Mouse (Mus musculus): ENCODE data around the gene Ccdc102a. TPM values are rescaled to one million over a fixed set of nuclear protein-coding genes. Genes with fewer than 3 reads are reported as not detected.
A peak's percentile ranks its signal among the peaks of the same experiment; 100 is the strongest.
"Not testable (repeated sequence)": the region's sequence is repeated elsewhere in the genome, so short reads cannot be mapped to it uniquely, and the experiment has no call there.

Gene Ccdc102a
- polyA plus RNA-seq, 1 experiment from 2014 or later, result 8.1 TPM

GRCm38 (mm10) chr8:94857011-94857345 is 60.9 kb downstream of the Ccdc102a start:
- peaks cover 19% of the 10 kb centered on the region for H3K4me1 ChIP-seq (replicated peaks)
- no peaks in the 10 kb centered on the region for H3K9me3 ChIP-seq
- H3K36me3 ChIP-seq, result peaks cover 51% of the 10 kb centered on the region
- no peak overlapping the region for H3K27ac ChIP-seq (replicated peaks)
- 32% methylated on average over 5 of the region's 5 CpGs for WGBS
- H3K4me2 ChIP-seq, result peak overlapping the region; percentile 28
- H3K27me3 ChIP-seq, result no peaks in the 10 kb centered on the region
- H3K4me3 ChIP-seq, result peak overlapping the region; percentile 86
- 0 out of 2 replicates have a peak overlapping the region, but pooled peaks have one; percentile 13 for H3K9ac ChIP-seq
- peak; percentile 19 for ATAC-seq (ENCODE audit: low read depth)

- H3K9ac ChIP-seq; H3K27me3 ChIP-seq; H3K4me3 ChIP-seq; H3K9me3 ChIP-seq; H3K27ac ChIP-seq (replicated peaks); H3K4me2 ChIP-seq; ATAC-seq (ENCODE audit: low read depth): not testable (repeated sequence)
- 86% methylated on average over 11 of the region's 11 CpGs for WGBS
- H3K36me3 ChIP-seq, result peaks cover 51% of the 10 kb centered on the region
- peaks cover 19% of the 10 kb centered on the region for H3K4me1 ChIP-seq (replicated peaks)
Measured at GRCm38 (mm10) chr8:94854761-94855160, 63.1 kb downstream of the Ccdc102a start.

Other genes starting within 250 kb of the Ccdc102a start
- gene Pllp, start 221.8 kb downstream of the Ccdc102a start, polyA plus RNA-seq (2015; fragmentation: Nextera tagmentation; extraction: Ambion mirVana), result 1.0 and 2.1 TPM in 2 replicates
- not detected in 2 replicates for gene Ccl22, start 172.5 kb downstream of the Ccdc102a start, polyA plus RNA-seq (2015; fragmentation: Nextera tagmentation; extraction: Ambion mirVana)
- gene Cx3cl1, start 146.1 kb downstream of the Ccdc102a start, polyA plus RNA-seq (2015; fragmentation: Nextera tagmentation; extraction: Ambion mirVana), result 17.8 and 17.9 TPM in 2 replicates
- gene Ccl17, start 107.6 kb downstream of the Ccdc102a start, polyA plus RNA-seq (2015; fragmentation: Nextera tagmentation; extraction: Ambion mirVana), result not detected in 2 replicates
- gene Coq9, start 79.8 kb downstream of the Ccdc102a start, polyA plus RNA-seq (2015; fragmentation: Nextera tagmentation; extraction: Ambion mirVana), result 57.7 and 64.4 TPM in 2 replicates
- 178 and 204 TPM in 2 replicates for gene Ciapin1, start 79.7 kb downstream of the Ccdc102a start, polyA plus RNA-seq (2015; fragmentation: Nextera tagmentation; extraction: Ambion mirVana)
- 116 and 125 TPM in 2 replicates for gene Polr2c, start 60.6 kb downstream of the Ccdc102a start, polyA plus RNA-seq (2015; fragmentation: Nextera tagmentation; extraction: Ambion mirVana)
- gene Dok4, start 41.8 kb downstream of the Ccdc102a start, polyA plus RNA-seq (2015; fragmentation: Nextera tagmentation; extraction: Ambion mirVana), result 80.2 and 103 TPM in 2 replicates
- 0.07 and 0.48 TPM in 2 replicates for gene Adgrg5, start 5.6 kb upstream of the Ccdc102a start, polyA plus RNA-seq (2015; fragmentation: Nextera tagmentation; extraction: Ambion mirVana)
- gene Adgrg1, start 56.7 kb upstream of the Ccdc102a start, polyA plus RNA-seq (2015; fragmentation: Nextera tagmentation; extraction: Ambion mirVana), result 160 and 168 TPM in 2 replicates
- gene Adgrg3, start 99.6 kb upstream of the Ccdc102a start, polyA plus RNA-seq (2015; fragmentation: Nextera tagmentation; extraction: Ambion mirVana), result 1.4 and 1.5 TPM in 2 replicates
- 0.18 and 0.26 TPM in 2 replicates for gene Drc7, start 137.0 kb upstream of the Ccdc102a start, polyA plus RNA-seq (2015; fragmentation: Nextera tagmentation; extraction: Ambion mirVana)
- gene Katnb1, start 163.1 kb upstream of the Ccdc102a start, polyA plus RNA-seq (2015; fragmentation: Nextera tagmentation; extraction: Ambion mirVana), result 37.9 and 41.4 TPM in 2 replicates

All from neural tube, embryonic 13.5 days (tissue).